Mouse (Mus musculus) layer of hippocampus, adult 11-12 months (tissue): ENCODE results near the gene Mycbpap.

ENCODE experiments used
- DNase-seq: peaks from one replicate; pipeline ENCODE4 v3.0.0; 2022; ENCODE audit warnings: low spot score

The Mycbpap gene

DNA sequence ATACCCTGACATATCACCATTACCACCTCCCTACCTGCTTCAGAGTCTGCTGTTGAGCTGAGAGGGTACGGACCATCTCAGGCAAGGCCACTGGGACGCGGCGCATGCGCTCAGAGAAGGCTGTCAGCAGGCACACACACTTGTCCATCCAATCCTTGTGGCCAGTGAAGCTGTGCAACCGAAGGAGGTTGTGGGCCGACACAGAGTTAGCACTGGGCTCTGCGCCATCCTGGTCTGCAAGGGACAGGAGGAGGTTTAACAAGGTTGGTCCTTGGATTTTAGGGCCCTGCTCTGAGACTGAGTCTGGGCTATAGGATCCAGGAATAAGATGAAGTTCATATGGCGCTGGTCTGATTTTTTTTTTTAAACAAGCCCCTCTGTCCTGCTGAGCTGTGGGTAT lies 41.2 kb downstream of the Mycbpap start:
- no peak for DNase-seq

DNA sequence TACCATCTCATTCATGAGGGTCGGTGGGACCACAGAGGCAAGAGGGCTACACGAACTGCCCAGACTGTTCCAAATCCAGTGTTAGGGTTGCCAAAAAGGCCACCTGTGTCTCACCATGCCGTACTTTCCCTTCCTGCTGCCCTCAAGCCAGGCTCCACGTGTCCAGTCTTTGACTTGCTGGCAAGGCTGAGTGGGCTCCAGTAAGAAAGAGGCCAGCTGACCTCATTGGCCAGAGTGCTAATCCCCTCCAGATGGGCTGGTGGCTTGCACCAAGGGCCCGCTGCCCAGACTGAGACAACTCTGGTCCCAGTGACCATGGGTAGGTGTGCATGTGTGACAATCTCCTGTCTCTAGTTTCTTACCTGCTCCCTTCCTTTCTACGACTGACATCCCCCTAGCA lies 43.9 kb downstream of the Mycbpap start:
- no peak for DNase-seq

DNA sequence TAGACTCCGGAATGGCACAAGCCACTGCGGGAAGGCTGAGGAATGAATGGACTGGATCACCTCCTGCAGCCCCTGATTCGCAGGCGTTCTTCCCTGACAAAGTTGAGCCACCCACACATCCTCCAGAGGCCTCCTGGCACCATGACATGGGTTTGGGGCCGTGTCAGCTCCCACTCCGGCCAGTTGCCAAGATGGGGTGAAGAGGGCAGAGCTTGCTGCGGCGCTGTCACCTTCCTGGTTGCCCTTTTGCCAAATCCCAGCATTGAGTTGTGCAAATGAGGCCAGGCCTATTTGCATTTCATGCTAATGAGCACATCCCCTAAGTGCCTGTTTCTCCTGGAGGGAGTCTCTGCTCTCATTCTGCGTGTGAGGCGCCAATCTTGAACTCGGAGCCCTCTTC lies 45.8 kb downstream of the Mycbpap start:
- no peak for DNase-seq

DNA sequence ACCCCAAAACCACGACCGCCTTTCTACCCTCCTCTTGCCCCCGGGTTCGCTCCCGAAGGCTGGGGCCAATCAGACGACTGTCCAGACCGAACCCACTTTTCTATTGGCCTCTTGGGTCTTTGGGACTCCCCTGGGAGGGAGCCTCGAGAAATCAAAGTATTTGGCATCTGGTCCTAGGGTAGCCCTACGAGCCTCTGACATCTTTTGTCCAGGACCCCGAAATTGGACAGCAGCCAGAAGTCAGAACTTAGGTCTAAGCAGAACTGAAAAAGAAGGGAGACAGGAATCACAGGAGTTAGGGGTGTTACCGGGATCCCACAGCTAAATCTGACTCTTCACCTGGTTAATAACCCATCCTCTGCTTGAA lies 47.0 kb downstream of the Mycbpap start:
- DNase-seq, result no peak

DNA sequence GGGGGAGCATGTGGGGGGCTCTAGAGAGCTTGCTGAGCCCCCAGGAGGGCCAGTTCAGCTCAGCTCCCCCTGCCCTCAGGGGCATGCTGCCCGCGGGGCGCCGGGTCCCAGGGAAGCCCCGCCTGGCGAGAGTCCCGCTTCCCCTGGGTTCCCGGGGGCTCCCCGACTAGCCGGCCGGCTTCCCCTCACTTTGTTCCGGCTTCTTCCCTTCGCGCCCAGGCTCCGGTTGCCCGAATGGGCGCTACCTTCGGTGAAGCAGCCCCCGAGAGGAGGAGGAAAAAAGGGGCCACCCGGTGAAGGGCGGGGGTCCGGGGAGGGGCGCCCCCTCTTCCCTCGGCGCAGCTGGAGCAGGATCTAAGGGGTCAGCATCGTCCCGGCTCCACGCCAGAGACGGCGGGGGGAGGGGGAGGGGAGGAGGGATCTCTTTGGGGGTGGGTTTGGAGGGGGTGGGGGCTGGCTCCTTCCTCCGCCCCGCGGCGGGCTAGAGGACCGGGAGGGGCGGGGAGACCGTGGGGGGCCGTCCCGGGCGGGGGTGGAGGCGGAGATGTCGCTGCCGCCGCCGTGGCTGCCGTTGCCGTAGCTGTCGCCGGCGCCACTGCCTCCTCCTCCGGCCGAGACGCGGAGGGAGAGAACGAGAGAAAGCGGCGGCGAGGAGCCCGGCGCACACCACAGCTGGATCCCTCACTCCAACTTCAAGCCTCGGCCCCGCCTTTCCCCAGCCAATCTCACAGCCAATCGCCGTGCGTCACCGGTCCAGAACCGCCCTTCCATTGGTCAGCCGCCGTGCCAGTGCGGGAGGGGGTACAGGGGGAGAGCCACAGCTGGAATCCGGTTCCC lies 47.6 kb downstream of the Mycbpap start, which contains the start of gene Cacna1g:
Gene Cacna1g (minus strand): TSS at position 492 of the 837 bp plus-strand sequence.
- peak; percentile 82 for DNase-seq

DNA sequence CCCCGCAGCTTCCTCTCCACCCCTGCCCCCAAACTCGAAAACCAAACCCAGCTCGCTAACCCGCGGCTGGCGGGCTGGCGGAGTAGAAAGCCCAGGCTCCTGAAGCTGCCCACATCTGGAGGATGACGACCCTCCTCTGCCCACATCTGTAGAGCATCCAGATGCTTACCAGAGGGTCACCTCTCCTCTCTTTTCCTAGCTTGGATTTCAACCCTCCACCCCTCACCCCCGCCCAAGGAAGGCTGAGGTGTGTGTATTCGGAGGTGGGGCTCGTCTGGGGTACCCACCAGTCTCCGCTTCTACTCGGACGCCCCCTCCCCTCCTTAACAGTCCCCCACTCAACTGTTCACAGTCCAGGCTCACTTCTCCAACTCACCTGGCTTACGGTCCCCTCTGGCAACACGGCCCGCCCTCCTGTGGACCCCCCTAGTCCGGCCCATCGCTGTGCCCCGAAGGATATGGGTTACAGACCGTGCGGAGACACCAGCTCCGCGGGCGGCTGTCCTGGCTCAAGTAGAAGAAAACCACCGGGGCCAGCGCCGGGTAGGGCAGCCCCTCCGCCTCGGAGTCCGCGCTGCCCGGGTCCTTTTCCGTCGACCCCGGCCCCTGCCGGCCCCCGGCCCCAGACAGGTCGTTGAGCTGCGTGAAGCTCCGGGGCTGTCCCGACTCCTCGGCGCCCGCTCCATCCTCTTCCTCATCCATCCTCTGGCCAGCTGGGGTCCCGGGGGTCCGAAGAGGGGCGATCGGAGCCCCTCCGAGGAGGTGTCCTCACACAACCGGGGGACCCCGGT lies 48.4 kb downstream of the Mycbpap start:
- no peak for DNase-seq

DNA sequence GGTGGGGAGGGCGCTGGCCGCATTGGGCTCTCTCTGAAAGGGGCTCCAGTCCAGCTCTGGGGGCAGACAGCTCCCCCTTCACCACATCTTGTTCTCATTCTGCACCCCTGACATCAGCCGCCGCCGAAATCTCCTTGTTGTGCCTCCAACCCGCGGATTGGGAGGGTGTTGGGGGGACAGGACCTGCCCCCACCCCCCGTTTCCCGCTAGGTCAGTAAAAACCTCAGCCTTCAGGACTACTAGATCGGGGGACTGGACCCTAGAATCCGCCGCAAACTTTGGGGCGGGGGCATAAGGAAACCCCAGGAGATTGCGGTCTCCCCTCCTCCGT lies 49.0 kb downstream of the Mycbpap start:
- no peak for DNase-seq

DNA sequence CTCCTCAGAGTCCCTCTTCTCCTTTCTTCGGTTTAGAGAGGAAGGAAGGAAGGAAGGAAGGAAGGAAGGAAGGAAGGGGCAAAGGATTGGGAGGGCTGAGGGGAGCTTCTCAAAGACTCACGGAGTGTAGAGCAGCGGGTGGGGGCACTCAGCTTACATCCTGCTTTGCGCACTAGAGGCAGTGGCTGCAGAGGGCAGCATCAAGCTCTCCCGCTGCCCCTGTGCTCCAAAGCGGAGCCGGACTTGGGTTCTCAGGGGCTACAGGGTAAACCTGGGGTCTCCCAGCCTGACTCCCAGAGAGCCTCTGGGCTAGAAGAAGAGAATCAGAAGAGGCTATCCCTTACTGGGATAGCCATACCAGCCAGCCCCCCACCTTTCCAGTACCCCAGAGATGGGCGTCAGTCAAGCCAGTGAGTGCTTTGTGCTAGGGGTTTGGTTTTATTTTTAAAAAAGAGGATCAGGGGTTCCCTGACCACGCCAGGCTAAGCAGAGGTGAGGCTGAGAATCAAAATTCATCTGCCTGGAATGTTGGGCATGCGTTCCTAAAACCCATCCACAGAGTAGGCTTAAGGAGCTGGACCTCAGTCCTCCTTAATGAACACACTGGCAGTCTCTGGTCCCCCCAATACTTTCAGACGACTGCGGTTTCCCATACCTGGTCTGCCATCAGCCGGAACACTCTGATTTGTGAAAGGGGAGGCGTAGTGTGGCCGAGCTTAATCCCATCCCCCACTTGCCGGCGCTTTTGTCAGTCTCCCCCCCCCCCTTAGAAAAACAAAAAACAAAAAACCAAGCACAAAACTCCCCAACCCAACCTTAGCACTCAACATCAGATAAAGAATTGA lies 49.6 kb downstream of the Mycbpap start:
- no peak for DNase-seq

DNA sequence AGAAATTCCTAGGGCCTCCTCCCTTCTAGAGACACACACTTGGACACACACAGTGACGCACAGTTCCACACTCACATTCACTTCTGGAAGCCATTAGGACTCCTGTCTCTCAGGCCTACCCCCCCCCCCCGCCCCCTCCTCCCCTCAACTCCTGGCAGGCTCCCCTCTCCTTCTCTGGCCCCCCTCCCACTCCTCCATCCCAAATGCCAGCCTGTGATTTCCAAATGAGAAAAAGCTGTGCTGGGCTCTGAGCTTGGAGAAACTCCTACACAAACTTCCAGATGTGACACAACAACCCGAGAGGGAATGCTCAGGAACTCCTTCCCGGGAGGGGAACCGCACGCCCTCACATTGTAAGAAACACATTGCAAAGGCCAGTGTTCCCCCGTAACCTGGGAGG lies 51.2 kb downstream of the Mycbpap start:
- DNase-seq, result no peak

DNA sequence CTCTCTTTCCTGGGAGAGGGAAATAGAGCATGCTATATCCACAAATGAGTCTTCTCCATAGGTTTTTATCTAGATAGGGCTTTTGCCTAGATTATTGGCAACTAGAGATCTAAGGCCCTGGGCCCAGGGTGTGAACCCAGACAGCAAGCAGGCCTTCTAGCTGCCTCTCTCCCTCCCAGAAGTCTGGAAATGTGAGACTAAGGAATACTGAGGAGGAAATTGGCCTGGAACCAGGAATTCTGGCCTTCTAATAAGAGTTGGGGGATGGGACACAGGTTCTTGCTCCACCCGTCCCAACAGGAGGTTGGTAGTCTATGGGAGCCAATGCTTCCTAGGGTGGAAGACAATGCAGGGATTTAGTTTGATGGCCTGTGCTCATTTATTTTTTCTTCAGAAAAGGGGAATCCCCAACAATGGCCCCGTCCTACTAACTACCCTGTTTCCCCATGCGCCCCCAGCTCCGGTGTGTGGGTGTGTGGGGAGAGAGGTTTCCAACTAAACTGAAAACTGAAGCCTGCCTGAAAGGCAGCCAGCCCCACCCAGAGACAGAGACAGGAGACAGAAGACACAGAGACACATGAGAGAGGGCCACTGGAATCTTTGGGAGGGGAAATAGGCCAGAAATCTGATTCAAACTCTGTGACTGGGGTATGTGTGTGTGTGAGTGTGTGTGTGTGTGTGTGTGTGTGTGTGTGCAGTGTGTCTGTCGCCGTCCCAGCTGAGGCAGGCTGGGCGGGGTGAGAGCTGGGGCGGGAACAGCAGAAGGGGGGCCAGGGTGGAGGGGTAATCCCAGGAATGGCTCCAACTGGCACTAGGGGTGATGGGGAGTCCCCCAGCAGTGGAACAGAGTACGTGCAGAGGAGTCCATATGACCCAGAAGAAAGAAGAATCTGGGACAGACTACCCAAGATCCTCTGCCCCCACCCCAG lies 52.1 kb downstream of the Mycbpap start:
- DNase-seq, result no peak

DNA sequence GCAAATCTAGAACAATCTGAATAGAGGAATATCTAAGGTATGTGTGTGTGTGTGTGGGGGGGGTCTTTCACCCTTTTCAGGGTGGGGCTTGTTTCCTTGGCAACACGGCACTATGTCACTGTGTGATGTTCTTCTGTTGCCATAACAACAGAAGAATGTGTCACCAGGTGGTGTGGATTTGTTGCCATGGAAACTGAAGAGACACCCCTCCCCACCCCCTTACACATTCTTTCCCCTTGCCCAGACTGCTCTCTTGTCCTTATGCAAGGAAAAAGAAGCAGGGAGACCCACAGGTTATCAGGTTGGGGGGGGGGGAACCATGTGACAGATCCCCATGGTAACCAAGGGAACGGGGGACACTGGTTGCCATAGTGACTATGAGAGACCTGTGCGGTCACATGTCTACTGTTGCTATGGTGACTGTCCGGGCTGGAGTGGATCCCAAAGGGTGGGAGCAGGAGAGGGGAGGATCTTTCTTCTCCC lies 52.9 kb downstream of the Mycbpap start:
- DNase-seq, result peak; percentile 72

DNA sequence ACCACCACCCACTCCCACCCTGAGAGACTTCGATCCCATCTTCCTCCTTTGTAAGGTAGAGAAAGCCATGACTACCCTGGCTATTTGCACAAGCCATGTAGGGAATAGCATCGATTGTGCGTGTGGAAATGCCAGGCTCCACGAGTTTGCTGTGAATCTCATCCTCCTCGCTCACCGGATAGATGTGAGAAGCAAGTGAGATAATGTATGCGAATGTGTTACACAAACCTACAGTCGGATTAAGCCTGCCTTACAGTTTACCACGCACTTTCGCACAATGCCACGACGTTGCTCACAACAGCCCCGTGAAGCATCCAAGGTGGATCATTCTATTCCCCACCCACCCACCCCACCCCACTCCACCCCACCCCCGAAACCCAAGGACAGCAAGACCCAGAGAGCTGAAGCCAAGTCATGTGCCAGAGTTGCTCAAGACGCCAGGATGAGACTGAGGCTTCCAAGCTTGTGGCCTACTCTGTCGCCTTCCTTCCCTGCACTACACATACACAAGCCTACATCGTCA lies 55.1 kb downstream of the Mycbpap start:
- DNase-seq, result no peak

DNA sequence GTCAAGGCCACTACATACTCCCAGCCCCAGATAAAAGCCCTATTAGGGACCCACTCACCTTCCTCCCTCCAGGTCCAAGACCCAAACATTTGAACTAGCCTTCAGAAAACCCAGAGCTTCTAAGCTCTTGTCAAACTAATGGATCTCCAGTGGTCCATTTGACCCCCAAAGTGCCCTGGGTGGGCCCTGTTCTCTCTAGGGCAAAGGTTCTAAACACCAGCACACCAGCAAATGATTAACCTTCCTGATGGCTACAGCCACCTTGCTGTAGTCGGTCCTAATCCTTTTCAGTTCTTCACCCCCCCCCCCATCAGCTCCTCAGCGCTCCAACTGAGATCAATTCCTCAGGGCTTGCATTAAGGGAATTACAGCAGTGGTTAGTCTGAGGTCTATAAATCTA lies 57.4 kb downstream of the Mycbpap start:
- no peak for DNase-seq

DNA sequence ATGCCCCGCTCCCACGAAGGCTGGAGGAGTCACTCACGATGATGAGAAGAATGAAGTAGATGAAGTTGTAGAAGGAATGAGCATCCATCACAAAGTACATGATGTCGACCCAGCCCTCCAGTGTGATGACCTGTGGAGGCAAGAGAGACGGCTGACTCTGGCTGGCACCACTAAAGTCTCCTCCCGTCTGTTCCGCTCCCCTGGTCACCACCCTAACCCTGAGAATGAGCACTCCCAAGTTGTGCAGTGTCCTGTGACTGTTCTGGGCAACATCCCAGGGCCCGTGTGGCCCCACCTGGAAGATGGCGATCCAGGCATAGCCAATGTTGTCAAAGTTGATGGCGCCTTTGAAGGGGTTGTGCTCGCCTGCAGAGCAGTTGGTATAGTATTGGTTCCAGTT lies 59.7 kb downstream of the Mycbpap start:
- DNase-seq, result no peak

DNA sequence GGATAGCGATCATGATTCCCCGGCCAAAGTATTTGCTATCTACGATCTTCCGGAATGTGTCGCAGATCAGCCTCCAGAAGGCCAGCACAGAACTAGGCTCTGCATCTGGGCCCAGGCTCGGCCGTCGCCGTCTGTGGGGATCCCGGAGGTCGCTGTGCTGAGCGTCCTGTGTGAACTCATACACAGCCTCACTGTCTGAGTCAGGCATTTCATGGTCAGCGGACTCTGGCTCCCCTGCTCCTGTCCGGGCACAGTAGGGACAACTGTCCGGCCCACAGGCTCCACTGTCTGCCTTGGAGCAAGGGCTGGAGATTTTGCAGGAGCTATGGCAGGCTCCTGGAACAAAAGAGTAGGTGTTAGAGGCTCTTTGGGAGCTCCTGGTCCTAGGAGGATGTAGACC lies 64.5 kb downstream of the Mycbpap start:
- no peak for DNase-seq

DNA sequence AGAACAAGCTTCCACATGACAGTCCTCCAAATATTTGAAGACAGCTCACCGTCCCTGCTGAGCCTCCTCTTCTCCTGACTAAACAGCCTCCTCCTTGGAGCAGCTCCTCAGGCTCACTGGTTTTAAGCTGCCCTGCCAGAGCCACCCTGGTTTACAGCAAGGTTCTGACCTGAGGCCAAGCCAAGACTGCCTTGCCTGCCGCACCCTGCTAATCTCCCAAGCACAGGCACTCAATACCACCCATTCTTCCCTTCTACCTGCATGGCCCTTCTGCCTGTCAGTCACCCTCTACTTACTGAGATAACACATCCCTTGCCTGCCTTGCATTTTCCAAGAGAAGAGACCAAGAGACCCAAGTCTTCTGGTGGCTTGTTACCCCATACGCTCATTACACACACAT lies 65.2 kb downstream of the Mycbpap start:
- DNase-seq, result no peak

DNA sequence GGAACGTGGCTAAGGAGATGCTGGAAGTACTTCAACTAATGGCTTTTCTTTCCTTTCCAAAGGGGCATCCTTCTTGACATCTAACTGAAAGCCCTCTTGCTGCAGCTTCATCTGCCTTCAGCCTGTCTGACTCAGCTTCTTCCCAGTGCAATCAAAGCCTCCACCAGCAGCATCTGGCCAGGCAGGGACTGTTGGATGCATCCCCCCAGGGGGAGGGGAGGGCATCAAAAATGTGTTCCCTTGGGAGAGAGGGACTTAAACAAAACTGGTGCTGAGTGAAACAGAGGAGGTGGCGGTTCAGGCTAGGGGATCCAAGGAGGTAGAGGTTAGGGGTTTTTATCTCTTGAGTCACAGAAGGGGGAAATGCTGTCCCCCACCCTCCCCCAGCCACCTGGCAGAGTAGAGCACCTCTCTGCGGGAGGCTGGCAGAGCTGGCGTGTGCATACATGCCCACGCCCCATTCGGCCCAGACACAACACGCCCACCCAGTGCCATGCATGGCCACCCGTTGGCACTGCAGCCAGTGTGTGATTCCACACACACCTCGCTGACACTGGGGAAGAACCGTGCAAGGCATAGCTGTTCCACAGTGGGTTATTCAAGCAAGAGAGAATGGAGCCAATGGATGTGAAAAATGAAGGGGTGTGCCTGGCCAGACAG lies 66.3 kb downstream of the Mycbpap start:
- peak; percentile 24 for DNase-seq

DNA sequence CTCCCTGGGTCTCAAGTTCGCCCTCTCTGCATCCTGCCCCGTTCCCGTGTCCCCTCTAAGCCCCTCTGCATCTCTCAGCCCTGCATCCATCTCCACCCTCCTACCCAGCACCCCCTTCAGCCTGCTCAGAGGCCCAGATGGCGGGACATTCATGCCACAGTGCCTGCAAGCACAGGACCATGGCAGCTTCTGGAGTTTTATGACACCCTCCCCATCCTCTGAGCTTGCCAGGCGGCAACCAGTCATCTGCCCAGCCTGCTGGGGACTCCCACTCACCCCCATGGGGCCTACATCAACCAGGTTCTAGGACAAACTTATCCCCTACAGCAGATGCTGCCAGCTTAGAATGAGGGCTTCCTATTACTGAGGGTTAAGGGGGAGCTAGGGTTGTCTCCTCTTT lies 66.8 kb downstream of the Mycbpap start:
- peak; percentile 57 for DNase-seq
